Mouse (Mus musculus): ENCODE data around the gene Vps11. TPM values are rescaled to one million over a fixed set of nuclear protein-coding genes. Genes with fewer than 3 reads are reported as not detected.
"Not testable (repeated sequence)": the region's sequence is repeated elsewhere in the genome, so short reads cannot be mapped to it uniquely, and the experiment has no call there.

The Vps11 gene
- total RNA-seq, 1 experiment from 2014 or later: 14.3 TPM

- not testable (repeated sequence) for ATAC-seq (replicated peaks in 1 of 2; ENCODE audit: insufficient read depth in 1 of 2, low FRiP score in 2 of 2, low TSS enrichment in 1 of 2, low read depth in 1 of 2, poor library complexity in 2 of 2, severe bottlenecking in 2 of 2)
Measured at GRCm38 (mm10) chr9:44325032-44325767, 36.3 kb downstream of the Vps11 start.

DNA sequence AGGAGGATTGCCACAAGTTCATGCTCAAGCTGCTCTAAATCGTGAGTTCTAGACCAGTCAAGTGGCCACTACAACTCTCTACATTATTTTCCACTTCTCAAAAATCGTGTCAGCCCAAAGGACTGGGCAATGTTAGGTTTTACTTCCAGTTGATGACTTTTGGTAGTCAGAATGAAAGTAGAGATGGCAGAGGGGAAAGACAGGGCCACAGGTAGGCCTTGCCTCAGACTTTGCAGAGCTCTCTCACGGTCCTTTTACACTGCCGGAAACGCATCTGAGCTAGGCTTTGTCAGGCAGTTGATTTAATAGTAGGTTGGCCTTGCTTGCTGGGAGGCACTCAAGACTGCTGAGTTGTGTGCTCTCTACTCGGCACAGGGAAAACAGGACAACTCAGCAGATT, 37.3 kb downstream of the Vps11 start:
- ATAC-seq (replicated peaks in 1 of 2; ENCODE audit: insufficient read depth in 1 of 2, low FRiP score in 2 of 2, low TSS enrichment in 1 of 2, low read depth in 1 of 2, poor library complexity in 2 of 2, severe bottlenecking in 2 of 2): no peak

DNA sequence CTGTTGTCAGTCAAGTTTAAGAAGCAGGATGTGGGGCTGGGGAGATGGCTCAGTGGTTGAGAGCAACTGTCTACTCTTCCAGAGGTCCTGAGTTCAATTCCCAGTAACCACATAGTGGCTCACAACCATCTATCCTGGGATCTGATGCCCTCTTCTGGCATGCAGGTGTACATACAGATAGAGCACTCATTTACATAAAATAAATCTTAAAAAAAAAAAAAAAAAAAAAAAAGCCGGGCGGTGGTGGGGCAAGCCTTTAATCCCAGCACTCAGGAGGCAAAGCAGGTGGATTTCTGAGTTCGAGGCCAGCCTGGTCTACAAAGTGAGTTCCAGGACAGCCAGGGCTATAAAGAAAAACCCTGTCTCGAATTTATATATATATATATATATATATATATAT, 37.8 kb downstream of the Vps11 start:
- not testable (repeated sequence) for ATAC-seq (replicated peaks in 1 of 2; ENCODE audit: insufficient read depth in 1 of 2, low FRiP score in 2 of 2, low TSS enrichment in 1 of 2, low read depth in 1 of 2, poor library complexity in 2 of 2, severe bottlenecking in 2 of 2)

DNA sequence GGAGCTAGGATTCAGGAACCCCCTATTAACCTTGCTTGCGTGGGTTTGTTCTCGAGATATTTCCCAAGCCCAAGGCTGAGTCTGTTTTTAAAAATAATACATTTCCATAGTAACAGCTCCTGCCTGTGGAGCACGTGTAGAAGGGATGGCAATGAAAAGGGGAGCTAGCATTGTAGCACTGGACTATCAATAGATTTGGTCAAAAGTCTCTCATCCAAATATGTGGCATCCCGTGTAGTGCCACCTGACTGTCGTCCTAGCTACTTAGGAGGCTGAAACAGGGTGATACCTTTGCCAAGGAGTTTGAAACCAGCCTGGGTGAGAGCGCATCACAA, 40.7 kb downstream of the Vps11 start:
- ATAC-seq (replicated peaks in 1 of 2; ENCODE audit: insufficient read depth in 1 of 2, low FRiP score in 2 of 2, low TSS enrichment in 1 of 2, low read depth in 1 of 2, poor library complexity in 2 of 2, severe bottlenecking in 2 of 2): no peak; a peak in 1 of 4 replicates

DNA sequence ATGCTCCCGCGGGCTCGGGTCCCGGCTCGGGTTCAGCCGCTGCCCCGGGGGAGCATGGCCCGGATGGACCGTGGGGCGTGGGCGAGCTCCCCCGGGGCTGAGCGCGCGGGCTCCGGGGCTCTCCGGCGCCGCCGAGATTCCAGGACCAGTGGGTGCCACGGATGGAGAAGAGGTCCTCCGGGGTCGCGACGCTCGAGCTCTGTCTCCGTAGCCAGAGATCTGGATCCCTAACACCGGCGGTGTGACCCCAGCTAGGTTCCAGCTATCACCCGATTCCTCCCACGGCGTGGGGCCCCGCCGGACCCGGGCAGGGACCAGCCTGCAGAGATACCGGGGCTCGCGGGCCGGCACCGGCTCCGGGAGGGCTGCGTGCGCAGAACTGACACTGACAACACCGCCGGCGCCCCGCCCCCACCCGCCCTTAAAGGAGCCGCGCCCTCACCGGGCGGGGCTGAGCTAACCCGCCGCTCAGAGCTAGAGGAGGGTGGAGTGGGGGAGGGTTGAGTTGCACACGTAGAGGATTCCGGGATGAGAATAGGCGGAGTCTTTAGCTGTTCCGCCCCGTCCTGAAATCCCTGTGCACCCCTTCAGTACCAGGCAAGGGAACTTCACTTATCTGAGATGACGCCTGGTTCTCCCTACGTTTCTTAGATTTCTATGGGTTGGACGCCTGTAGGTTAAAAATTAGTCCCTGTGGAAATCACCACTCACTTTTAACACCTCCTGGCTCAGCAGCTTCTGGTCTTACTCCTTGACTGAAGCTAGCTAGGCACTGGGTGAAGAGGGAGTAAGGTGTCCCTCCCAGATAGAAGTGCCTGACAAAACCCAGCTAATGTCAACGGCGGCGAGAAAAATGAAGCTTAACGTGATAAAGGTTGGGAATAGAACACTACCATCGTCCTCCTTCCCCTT, 41.3 kb downstream of the Vps11 start, which contains the start of gene C2cd2l:
C2cd2l (minus strand) TSS at position 399 of the 912 bp plus-strand sequence.
- ATAC-seq (replicated peaks in 1 of 2; ENCODE audit: insufficient read depth in 1 of 2, low FRiP score in 2 of 2, low TSS enrichment in 1 of 2, low read depth in 1 of 2, poor library complexity in 2 of 2, severe bottlenecking in 2 of 2): peak; percentile 71 to 84

GRCm38 (mm10) chr9:44319105-44319886, 42.2 kb downstream of the Vps11 start:
- ATAC-seq (replicated peaks in 1 of 2; ENCODE audit: insufficient read depth in 1 of 2, low FRiP score in 2 of 2, low TSS enrichment in 1 of 2, low read depth in 1 of 2, poor library complexity in 2 of 2, severe bottlenecking in 2 of 2): no peak; a peak in 2 of 4 replicates

- no peak for ATAC-seq (replicated peaks in 1 of 2; ENCODE audit: insufficient read depth in 1 of 2, low FRiP score in 2 of 2, low TSS enrichment in 1 of 2, low read depth in 1 of 2, poor library complexity in 2 of 2, severe bottlenecking in 2 of 2)
Measured at GRCm38 (mm10) chr9:44318826-44319095, 42.7 kb downstream of the Vps11 start.

- ATAC-seq (replicated peaks in 1 of 2; ENCODE audit: insufficient read depth in 1 of 2, low FRiP score in 2 of 2, low TSS enrichment in 1 of 2, low read depth in 1 of 2, poor library complexity in 2 of 2, severe bottlenecking in 2 of 2): no peak
Measured at GRCm38 (mm10) chr9:44318076-44318825, 43.2 kb downstream of the Vps11 start.

DNA sequence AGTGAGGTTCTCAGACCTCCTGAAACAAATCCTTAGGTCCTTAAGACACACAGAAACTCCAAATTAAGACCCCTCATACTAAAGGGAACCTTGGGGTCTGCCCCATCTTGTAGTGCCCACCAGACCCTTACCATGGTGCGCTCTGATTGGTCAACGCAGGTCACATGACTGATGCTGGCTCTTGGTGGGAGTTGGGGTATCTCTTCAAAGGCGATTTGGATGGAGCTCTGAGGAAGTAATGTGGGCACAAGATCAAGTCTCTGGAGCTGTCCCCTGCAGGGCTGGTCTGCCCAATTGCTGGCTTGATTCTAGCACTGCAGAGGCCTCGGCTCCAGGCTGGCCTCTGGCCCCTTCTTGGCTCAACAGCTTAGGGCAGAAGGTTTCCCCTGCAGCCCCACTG, 44.0 kb downstream of the Vps11 start:
- no peak for ATAC-seq (replicated peaks in 1 of 2; ENCODE audit: insufficient read depth in 1 of 2, low FRiP score in 2 of 2, low TSS enrichment in 1 of 2, low read depth in 1 of 2, poor library complexity in 2 of 2, severe bottlenecking in 2 of 2)

DNA sequence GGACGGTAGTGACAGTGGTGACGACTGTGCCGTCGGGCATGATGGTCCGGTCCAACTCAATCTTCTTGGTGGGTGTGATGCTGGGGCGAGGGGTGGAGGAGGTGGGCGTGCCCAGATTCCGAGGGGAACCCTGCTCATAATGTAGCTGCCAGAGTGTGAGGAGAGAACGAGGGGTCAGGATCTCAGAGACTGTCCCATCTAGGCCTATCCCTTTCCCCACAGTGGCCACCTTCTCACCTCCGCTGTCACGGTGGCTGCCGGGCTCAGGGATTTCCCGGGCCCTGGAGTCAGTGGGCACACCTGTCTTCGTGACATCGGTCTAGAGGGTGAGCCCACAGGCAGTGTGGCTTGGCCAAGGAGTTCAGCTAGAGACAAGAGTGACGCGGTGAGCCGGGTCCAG, 46.6 kb downstream of the Vps11 start:
- no peak for ATAC-seq (replicated peaks in 1 of 2; ENCODE audit: insufficient read depth in 1 of 2, low FRiP score in 2 of 2, low TSS enrichment in 1 of 2, low read depth in 1 of 2, poor library complexity in 2 of 2, severe bottlenecking in 2 of 2)

DNA sequence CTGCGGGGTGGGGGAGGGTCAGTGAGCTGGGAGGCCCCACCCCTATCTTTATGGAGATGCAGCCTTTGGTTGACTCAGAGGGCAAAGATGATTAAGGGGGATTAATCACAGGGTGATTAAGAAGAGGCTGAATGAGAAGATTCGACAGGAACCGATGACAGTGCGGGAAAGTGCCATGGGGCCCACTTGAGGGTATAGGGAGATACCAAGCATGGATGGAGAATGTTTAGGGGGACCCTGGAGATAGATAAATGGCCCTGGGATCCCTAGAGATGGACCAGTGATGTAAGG, 47.3 kb downstream of the Vps11 start:
- ATAC-seq (replicated peaks in 1 of 2; ENCODE audit: insufficient read depth in 1 of 2, low FRiP score in 2 of 2, low TSS enrichment in 1 of 2, low read depth in 1 of 2, poor library complexity in 2 of 2, severe bottlenecking in 2 of 2): no peak

GRCm38 (mm10) chr9:44313476-44314256, 47.8 kb downstream of the Vps11 start:
- no peak for ATAC-seq (replicated peaks in 1 of 2; ENCODE audit: insufficient read depth in 1 of 2, low FRiP score in 2 of 2, low TSS enrichment in 1 of 2, low read depth in 1 of 2, poor library complexity in 2 of 2, severe bottlenecking in 2 of 2)

GRCm38 (mm10) chr9:44311136-44312134, 50.0 kb downstream of the Vps11 start:
- ATAC-seq (replicated peaks in 1 of 2; ENCODE audit: insufficient read depth in 1 of 2, low FRiP score in 2 of 2, low TSS enrichment in 1 of 2, low read depth in 1 of 2, poor library complexity in 2 of 2, severe bottlenecking in 2 of 2): peak; percentile 51 to 55; a peak in 2 of 4 replicates

DNA sequence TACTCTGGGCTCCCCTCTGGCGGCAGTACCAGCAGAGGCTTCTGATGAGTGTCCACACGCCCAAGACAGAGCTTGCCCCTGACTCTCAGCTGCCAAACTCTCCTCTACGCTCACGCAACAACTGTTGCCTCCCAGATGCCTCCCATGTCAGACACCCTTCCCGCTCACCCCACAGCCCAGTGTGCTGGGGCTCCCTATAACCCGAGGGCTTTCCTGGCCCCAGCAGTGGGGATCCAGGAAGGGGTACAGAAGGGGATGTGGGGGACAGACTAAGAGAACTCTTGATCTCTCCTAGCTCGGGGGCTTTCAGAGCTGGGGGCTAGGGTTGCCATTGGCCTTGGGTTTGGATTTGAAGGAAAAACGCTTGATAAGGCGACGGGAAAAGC, 50.7 kb downstream of the Vps11 start:
- ATAC-seq (replicated peaks in 1 of 2; ENCODE audit: insufficient read depth in 1 of 2, low FRiP score in 2 of 2, low TSS enrichment in 1 of 2, low read depth in 1 of 2, poor library complexity in 2 of 2, severe bottlenecking in 2 of 2): no peak

DNA sequence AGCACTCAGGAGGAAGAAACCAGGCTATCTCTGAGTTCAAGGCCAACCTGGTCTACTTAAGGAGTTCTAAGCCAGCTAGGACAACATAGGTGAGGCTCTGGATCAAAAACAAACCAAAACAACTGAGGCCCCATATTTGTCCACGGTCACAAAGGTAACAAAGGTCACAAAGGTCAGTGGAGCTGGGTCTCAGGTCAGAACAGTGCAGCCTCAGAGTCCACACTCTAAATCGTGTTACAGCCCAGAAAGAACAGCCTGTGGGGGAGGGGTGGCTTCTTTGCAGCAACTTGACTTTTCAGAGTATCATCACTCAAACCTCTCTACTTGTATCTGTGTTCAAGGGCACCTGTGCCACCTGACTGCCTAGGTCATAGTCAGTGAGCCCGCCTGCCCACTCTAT, 51.7 kb downstream of the Vps11 start:
- no peak for ATAC-seq (replicated peaks in 1 of 2; ENCODE audit: insufficient read depth in 1 of 2, low FRiP score in 2 of 2, low TSS enrichment in 1 of 2, low read depth in 1 of 2, poor library complexity in 2 of 2, severe bottlenecking in 2 of 2)

GRCm38 (mm10) chr9:44307248-44307647, 54.2 kb downstream of the Vps11 start:
- ATAC-seq (replicated peaks in 1 of 2; ENCODE audit: insufficient read depth in 1 of 2, low FRiP score in 2 of 2, low TSS enrichment in 1 of 2, low read depth in 1 of 2, poor library complexity in 2 of 2, severe bottlenecking in 2 of 2): no peak
